Mouse (Mus musculus) right cerebral cortex, postnatal 36 days (tissue): ENCODE data around the gene Lrp4.

Source experiments
- DNase-seq, 2 experiments: peaks; one replicate each; pipeline ENCODE4 v3.0.0; 2022; ENCODE audit warnings: low spot score in 2 of 2, mixed read lengths in 1 of 2

Gene Lrp4

DNA sequence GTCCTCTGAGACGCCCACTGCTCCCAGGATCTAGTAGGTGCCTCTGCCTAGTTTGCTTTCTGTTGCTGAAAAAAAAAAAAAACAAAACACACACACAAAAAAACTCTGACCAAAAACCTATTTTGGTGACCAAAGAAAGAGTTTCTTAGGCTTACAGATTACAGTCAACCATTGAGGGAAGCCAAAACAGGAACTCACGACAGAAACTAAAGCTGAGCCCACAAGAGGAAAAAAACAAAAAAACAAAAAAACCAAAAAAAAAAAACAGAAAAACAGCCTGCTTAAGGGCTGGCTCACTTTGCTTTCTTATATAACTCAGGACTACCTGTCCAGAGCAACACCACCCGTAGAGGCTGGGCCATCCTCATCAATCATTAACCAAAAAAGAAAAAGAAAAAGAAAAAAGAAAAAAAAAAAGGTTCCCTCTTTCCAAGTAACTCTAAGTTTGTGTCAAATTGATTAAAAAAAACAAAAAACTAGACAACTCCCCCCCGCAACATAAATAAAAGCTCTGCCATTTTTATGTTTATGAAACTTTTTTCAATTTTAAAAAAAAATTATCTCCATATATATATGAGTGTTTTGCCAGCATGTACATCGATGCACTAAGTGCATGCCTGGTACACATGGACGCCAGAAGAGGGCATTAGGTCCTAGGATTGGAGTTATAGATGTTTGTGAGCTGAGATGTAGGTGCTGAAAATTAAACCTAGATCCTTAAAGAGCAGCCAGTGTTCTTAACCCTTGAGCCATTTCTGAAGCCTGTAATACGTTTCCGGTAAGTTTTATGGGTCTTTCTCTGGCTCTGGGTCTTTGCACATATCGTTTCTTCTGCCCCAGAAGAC is 3.9 kb upstream of the Lrp4 start:
- no peak for DNase-seq

DNA sequence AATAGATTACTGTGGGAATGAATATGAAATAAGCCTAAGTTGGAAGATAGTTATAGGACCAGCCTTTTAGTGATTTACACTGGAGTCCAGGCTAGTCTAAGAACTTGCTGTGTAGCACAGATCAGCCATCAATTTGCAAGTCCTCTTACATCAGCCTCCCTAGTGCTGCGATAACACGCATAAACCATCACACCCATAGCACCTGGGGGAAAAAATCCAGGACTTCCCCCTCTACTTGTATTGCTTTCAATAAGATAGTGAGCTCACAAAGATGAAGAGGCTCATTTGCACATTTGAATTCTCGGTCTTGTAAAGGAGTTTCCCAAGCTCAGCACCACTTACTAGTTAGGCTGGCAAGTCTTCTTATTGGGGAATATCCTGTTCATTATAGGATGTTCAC is 2.9 kb upstream of the Lrp4 start:
- no peak for DNase-seq

DNA sequence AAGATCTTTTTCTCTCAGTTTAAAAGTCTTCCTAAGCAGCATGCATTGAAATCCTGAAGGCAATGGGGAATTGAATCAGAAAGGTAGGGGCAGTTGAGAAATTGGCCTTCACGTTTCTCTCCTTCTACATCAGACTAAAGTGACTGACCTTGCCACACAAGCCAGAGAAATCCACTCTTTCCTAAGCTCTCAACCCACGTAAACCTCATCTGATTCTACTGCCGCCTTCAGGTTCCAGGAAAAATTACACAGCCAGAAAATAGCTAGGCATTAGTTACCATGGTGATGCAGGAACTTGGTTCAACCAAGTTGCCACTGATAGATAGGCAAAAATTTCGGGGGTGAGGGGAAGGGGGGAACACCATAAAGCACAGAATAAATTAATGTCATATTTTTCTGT is 1.5 kb upstream of the Lrp4 start:
- DNase-seq: peak in 1 of 2 experiments; percentile 30

DNA sequence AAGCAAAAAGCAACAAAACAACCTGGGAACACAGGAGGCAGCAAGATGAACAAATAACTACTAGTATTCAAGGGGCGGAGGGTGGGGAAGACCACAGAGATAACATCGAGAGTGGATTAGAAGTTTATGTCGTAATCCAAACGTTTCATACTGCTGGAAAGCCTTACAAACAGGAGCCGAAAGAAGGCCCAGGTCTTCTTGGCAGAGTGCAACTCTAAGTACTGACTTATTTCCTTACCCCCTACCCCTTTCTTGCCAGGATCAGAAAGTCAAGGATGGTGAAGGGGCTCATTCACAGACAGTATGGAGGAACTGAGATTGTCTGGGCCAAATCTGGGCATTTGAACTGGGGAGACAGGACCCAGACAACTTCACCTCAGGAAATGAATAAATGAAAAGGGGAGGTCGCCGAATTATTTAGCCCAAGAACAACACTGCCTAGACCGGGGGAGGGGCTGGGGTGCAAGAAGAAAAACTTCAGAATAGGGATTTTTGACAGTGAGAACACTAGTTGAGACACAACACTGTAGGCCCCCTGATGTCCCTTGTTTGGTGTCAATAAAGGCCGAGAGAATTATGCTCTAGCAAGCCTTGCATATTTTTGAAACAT is 715 bp upstream of the Lrp4 start:
- DNase-seq: no peak

DNA sequence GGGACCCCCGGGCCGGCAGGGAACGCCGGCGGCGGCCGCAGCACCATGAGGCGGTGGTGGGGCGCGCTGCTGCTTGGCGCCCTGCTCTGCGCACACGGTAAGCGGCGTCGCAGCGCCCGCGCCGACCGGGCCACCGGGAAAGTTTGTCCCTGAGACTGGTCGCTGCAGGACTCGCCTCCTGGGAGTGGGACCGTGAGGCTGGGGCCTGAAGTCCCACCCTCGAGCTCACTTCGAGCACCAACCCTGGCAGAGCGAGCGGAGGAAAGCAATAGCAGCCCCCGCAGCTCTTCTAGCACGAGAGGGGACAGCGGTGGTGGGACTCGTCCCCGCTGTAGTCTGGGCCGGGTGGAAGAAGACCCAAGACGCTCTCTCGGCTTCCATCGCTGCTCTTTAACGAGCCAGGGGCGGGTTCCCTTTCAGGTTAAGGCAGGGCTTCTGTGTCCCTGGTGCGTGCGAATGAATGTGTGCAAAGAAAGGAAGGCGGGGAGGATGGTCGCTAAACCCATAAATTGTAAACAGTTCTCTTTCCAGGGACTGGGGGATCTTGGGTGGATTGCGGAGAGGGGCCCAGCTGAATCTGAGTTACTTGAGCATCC is 443 bp downstream of the Lrp4 start:
- DNase-seq: no peak

DNA sequence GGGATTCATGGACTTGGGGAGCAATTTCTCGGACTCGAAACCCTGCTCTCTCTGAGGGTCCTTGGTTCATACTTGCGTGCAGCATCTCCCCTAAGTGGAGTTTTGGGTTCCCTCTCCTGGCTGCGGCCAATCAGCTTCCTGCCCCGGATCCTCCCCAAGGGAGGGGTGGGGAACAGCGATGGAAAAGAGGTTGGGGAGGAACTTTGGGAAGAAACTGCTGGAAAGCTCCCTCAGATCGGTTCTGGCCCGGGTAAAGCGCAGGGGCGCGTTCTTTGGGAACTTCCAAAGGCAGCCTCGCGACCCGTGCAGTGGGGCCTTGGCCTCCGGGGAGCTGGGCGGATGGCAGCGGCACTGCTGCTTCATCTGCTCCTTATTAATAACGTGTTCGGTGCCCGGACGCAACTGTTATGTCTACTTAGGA is 951 bp downstream of the Lrp4 start:
- no peak for DNase-seq

DNA sequence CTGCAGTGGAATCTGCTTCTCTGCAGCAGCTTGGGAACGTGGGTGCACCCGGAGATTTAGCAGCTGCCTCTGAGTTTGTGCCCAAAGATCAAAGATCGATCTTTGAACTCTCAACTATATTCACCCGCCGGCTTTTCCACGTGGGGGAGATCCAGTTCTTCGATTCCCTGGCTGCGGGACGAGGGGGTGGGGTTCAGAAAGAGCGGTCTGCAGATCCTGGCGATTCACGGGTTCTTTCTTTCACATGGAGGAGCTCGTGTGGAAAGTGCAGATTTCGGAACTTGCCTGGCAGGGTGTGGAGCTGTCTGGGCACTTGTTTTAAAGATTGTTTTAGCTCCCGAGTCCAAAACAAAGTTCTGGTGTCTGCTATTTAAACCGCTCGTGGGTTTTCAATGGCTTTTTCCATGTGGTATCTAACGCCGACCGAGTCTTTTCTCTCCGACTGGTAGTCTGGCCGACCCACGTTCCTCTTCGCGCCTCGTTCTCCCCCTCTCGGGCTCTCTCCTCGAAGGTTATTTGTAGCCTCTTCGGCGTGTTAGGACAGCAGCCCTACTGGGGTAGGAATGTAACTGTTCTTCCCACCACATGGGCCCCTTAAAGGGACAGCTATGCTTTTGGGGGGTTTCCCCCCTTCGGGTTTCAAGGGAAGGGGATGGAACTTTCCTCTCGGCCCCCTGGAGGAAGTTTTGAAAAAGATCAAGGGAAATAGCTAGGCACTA is 1.5 kb downstream of the Lrp4 start:
- DNase-seq: peak in 1 of 2 experiments; percentile 26

DNA sequence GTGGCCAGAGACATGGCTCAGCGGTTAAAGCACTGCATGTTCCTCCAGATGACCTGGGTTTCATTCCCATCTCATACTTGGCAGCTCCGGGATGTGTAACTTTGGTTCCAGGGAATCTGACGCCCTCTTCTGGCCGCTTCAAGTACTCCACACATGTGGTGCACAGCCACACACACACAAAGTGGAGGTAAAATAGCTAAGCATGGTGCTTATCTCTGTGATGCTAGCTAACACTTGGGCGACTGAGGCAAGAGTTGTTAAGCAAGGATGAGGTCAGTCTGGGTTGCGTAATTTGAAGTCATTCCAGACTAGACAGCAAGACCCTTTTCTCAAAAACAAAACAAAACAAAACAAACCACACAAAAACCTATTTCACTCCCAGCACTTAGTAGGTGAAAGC is 2.8 kb downstream of the Lrp4 start:
- DNase-seq: no peak

DNA sequence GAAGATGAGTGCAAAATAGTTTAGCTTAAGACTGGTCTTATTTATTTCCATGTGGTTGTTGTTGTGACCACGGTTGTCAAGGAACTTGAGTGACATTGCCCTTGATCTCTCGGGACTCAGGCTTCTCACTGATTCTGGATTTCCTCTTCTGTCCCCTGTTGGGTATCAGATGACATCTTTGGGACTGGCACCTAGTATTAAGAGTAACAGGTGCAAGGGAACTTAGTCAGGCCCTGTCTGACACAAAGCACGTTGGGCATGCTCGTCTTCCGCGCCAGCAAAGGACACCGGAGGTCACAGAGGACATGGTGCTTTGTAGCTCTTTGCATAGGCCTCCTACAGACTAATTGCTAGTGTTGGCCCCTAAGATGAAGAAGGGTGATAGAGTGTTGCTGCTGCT is 3.5 kb downstream of the Lrp4 start:
- no peak for DNase-seq

DNA sequence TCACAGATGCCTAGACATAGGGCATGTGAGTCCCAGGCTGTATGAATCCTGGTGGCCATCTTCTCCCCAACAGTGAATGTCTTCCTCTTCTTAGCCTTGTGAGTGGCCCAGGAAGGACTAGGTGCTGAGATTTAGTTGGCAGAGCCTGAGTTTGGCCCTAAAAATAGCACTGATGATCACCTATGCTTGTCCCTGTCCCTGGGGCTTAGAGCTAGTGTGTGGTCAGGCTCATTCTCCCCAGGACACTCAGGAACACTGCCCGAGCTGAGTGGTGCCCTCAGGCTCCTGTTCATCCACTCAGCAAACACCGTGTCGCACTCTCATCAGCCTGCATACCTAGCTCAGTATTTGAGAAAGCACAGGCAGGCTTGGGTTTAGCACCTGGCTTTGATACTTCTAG is 4.0 kb downstream of the Lrp4 start:
- DNase-seq: no peak

DNA sequence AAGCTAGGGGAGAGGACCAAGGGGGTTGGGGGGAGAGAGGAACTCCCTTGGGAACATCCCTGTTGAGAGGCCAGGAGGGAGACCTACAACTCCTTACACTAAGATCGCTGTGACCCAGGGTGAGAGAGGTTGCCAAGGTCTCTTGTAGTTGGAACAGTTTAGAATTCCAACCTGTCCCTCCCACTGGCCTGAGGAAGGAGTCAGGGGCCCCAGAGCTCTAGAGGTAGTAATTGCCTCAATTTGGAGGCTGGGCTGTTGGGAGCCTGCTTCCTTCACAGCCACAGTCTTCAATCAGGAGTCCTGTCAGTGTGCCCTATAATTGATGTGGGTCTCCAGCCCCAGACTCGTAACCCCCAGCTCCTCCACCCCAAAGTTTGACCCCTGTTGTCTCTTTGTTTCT is 4.9 kb downstream of the Lrp4 start:
- no peak for DNase-seq

DNA sequence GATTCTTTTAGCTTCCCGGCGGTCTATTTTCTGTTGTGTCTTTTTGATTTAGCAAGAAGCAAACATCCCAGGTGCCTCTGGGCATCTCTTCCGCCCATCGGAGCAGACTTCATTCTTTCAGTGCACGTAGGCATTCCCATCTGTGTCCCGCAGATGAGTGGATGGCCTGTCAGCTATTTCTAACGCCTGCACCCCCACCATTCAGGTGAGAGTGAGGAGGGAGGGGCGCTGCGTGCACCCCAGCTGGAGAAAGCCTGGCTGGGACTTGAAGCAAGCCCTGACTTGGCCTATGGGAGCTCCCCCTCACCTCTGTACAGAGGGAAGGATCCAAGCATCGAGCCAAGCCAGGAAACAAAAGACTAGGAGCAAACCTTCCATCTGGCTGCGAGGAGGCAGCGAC is 5.4 kb downstream of the Lrp4 start:
- no peak for DNase-seq

DNA sequence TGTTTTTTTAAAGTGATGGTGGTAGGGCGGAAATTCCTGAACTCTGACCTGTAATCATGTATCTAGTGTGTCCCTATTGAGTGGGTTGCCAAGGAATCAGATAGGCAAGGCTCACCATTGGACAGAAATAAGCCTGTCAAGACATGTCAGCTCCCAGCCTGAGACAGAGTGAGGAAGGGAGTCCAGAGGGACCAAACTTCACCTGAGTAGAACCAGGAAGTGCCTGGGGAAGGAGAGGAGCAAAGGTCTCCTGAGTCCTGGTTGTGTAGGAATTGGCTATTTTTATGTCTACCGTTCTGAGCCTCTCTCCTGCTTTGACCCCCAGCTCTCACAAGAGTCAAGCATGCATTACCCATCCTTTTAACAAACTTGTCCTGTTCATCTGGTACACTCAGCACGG is 8.6 kb downstream of the Lrp4 start:
- DNase-seq: no peak

DNA sequence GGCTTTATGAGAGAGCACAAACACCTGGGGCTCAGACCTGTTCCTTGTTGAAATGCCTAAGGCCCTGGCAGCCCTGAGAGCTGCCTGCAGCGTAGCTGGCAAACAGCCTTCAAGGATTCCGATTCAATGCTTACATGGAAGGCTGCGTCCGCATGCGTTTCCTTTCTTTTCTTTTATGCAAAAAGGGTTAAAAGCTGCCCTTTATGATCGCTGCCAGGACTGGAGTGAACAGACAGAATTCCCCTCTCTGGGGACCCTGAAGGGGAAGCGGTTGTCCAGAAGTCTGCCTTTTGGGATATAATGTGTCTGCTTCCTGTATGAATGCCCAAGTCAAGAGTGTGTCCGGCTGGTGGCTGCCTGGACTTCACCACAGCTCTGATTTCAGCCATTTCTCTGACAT is 10.3 kb downstream of the Lrp4 start:
- no peak for DNase-seq

DNA sequence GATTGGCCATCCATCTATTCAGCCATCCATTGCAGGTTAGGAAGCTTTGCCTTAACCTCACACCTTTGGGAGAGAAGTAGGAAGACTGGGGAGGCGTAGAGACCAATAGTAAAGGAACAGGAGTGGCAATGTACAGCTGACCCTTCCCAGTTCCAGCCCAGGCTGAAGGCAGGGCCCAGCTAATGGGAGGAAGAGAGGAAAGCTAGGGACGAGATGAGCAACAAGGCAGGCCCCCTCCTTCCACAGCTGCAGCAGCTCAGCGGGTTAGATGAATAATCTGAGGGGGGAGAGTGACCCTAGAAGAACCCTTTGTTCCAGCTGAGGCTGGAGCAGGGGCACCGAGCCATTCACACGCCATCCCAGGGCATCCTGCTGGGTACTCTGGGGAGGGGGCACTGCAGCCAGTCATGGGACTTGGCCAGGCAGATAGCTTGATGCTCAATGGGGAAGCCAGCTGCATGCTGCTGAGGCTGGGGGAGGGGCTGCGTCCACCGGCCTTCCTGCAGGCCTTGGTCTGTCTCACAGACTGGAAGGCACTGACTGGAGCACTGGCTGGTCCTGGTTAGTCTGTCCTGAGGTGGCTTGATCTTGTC is 12.8 kb downstream of the Lrp4 start:
- DNase-seq: peak; percentile 51 to 54

DNA sequence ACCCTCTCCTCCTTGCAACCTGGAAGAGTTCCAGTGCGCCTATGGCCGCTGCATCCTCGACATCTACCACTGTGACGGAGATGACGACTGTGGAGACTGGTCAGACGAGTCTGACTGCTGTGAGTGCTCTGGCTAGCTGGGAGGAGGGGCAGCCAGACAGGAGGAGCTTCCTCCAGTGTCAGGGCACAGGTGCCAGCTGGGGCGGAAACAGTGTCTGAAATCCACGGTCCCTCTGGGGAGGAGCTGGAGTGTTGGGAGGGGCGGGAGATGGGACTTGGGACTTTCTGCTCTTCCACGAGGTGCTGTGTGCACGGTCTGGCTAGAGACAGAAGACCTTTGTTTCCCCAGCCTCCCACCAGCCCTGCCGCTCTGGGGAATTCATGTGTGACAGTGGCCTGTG is 17.0 kb downstream of the Lrp4 start:
- DNase-seq: no peak

DNA sequence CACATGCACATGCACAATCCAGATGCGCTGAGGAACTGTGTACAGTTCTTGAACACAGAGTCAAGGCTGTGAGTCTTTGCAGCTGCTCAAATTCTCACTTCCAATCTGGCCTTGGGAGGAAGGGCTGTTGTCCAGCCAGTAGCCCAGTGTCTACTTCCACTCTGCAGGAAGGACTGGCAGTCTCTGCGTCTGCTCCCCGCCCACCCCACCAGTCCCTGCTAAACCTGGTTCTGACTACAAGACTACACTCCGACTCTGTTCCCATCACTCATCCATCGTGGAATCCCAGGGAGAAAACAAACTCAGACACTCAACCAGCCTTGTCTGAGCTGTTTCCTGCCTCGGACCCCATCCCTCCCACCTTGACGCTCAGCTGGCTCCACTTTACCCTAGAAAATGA is 18.5 kb downstream of the Lrp4 start:
- DNase-seq: no peak

DNA sequence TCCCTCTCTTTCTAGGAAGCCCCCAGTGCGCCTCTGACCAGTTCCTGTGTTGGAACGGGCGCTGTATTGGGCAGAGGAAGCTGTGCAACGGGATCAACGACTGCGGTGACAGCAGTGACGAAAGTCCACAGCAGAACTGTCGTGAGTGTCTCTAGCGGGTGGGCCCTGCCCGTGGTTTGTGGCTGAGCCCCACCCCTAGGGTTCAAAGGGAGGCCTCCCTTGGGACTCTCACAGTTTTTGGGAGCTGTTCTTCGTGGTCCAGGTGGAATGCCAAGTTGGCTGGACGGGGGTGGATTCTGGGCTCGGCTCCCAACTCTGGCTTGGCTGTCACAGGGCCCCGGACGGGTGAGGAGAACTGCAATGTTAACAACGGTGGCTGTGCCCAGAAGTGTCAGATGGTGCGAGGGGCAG is 18.9 kb downstream of the Lrp4 start:
- DNase-seq: no peak

DNA sequence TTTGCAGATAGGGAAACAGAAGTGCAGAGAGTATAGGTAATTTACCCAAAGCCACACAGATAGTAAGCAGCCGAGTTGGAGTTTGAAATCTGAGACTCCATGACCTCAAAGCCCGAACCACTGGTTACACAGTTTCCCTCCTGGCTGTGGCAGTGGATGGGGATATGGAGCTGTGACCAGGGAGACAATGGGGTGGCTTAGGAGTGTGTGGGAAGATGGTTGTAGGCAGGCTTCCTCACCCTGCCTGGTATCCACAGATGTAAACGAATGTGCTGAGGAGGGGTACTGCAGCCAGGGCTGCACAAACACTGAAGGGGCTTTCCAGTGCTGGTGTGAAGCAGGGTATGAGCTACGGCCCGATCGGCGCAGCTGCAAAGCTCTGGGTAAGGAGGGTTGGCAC is 19.5 kb downstream of the Lrp4 start:
- DNase-seq: no peak

DNA sequence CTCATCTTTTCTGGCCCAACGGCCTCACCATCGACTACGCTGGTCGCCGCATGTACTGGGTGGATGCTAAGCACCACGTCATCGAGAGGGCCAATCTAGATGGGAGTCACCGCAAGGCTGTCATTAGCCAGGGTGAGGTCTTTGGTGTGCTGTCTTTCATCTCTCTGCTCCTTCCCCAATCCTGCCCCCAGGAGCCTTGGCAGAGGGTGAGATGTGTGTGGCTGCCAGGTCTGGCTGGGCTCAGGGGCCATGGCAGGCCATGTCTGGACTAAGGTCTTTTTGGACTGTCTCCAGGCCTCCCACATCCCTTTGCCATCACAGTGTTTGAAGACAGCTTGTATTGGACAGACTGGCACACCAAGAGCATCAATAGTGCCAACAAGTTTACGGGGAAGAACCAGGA is 23.1 kb downstream of the Lrp4 start:
- DNase-seq: no peak

DNA sequence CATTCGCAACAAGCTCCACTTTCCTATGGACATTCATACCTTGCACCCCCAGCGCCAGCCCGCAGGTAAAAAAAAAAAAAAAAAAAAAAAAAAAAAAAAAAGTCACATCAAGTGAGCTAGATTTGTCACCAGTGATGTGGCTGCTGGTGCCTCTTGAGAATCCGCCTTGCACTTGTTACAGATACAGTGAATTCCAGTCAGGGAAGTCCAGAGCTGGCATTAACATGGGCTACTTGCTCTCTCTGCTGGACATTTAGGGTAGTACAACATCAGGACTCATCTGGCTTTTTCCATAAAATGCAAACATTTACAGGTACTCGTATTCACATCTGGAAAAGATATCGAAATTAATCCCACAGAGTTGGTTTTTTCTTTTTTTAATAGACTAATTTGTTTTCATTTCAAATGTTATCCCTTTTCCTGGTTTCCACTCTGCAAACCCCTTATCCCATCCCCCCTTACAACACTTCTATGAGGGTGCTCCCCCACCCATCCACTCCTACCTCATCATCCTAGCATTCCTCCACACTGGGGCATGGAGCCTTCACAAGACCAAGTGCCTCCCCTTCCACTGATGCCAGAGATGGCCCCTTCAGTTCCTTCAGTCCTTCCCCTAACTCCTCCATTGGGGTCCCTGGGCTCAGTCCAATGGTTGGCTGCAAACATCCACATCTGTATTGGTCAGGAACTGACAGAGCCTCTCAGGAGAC is 23.6 kb downstream of the Lrp4 start:
- DNase-seq: peak; percentile 43 to 60
